Mouse (Mus musculus): ENCODE results near the gene Vmn1r127.
"Not testable (repeated sequence)": the region's sequence is repeated elsewhere in the genome, so short reads cannot be mapped to it uniquely, and the experiment has no call there.

Gene Vmn1r127

GRCm38 (mm10) chr7:21319761-21320160, at the start of gene Vmn1r127:
Gene Vmn1r127 (minus strand): TSS chr7:21319861.
- not testable (repeated sequence) for DNase-seq (ENCODE audit: low read depth)

GRCm38 (mm10) chr7:21361191-21361590, 41.5 kb upstream of the Vmn1r127 start, which contains the start of gene Vmn1r129:
Gene Vmn1r129 (minus strand): TSS chr7:21361291.
- DNase-seq (ENCODE audit: low read depth): not testable (repeated sequence)

GRCm38 (mm10) chr7:21349073-21349472, 29.4 kb upstream of the Vmn1r127 start, which contains the start of gene Vmn1r128:
Gene Vmn1r128 (plus strand): TSS chr7:21349373.
- DNase-seq (ENCODE audit: low read depth): not testable (repeated sequence)

GRCm38 (mm10) chr7:21301367-21301766, 18.3 kb downstream of the Vmn1r127 start, which contains the start of gene Vmn1r126:
Gene Vmn1r126 (minus strand): TSS chr7:21301467.
- not testable (repeated sequence) for DNase-seq (ENCODE audit: low read depth)

GRCm38 (mm10) chr7:21271879-21272278, 47.8 kb downstream of the Vmn1r127 start, which contains the start of gene Vmn1r125:
Gene Vmn1r125 (plus strand): TSS chr7:21272179.
- not testable (repeated sequence) for DNase-seq (ENCODE audit: low read depth)

All from c-Kit-positive CD71-negative TER-119-negative erythroid progenitor cells, embryonic 14.5 days (primary cell).